In genomic region chr7:100465248-100465647, GRCm38 (mm10) we compare ENCODE assay signal across 8 mouse cellular contexts. TPM values are rescaled to one million over a fixed set of nuclear protein-coding genes. Genes with fewer than 3 reads are reported as not detected.
DNase-seq lines count a peak whose midpoint lies in the region; ATAC-seq lines count a peak whose summit lies in the region.

No protein-coding gene starts in this region.

- H3K4me3 ChIP-seq in hindbrain, embryonic 13.5 days = no peak overlapping the region
- H3K4me3 ChIP-seq in hindbrain, embryonic 16.5 days (ENCODE audit: low read length) = no peak overlapping the region
- no peak overlapping the region for H3K4me3 ChIP-seq in embryonic facial prominence, embryonic 15.5 days (replicated peaks)
- H3K4me3 ChIP-seq in kidney, embryonic 16.5 days (ENCODE audit: low read length) = no peak overlapping the region

- no peak for ATAC-seq in hindbrain, embryonic 13.5 days (ENCODE audit: low FRiP score)
- ATAC-seq in hindbrain, embryonic 16.5 days = no peak
- peak; percentile 12; the same call in 1 of the 2 replicates for ATAC-seq in embryonic facial prominence, embryonic 15.5 days (ENCODE audit: insufficient number of reproducible peaks, low FRiP score, low TSS enrichment, low read depth)
- ATAC-seq in kidney, embryonic 16.5 days (ENCODE audit: low FRiP score, low TSS enrichment) = peak; percentile 88
- ATAC-seq in activated CD4-positive, CD25-positive, alpha-beta regulatory T cell, adult 4 months = no peak

- H3K4me2 ChIP-seq in hindbrain, embryonic 13.5 days = no peak overlapping the region
- no peak overlapping the region for H3K4me2 ChIP-seq in hindbrain, embryonic 16.5 days (ENCODE audit: low read length)
- H3K4me2 ChIP-seq in embryonic facial prominence, embryonic 15.5 days (replicated peaks) = 0 out of 2 replicates have a peak overlapping the region, but pooled peaks have one; percentile 8
- no peak overlapping the region; the same call in 1 of the 2 replicates for H3K4me2 ChIP-seq in kidney, embryonic 16.5 days (replicated peaks; ENCODE audit: low read depth, low read length)

- H3K27me3 ChIP-seq in hindbrain, embryonic 13.5 days = no peaks in the 10 kb centered on the region
- no peaks in the 10 kb centered on the region for H3K27me3 ChIP-seq in hindbrain, embryonic 16.5 days (replicated peaks; ENCODE audit: control insufficient read depth, insufficient read depth, low read length)
- no peaks in the 10 kb centered on the region for H3K27me3 ChIP-seq in embryonic facial prominence, embryonic 15.5 days
- H3K27me3 ChIP-seq in kidney, embryonic 16.5 days (ENCODE audit: insufficient read depth, low read length) = no peaks in the 10 kb centered on the region

- WGBS in hindbrain, embryonic 13.5 days = 81% methylated on average over 4 of the region's 4 CpGs
- WGBS in hindbrain, embryonic 16.5 days = 74% methylated on average over 4 of the region's 4 CpGs
- WGBS in embryonic facial prominence, embryonic 15.5 days = 64% methylated on average over 4 of the region's 4 CpGs
- WGBS in kidney, embryonic 16.5 days = 72% methylated on average over 4 of the region's 4 CpGs

- H3K36me3 ChIP-seq in hindbrain, embryonic 13.5 days = peaks cover 89% of the 10 kb centered on the region
- peaks cover 9% of the 10 kb centered on the region for H3K36me3 ChIP-seq in hindbrain, embryonic 16.5 days (ENCODE audit: control insufficient read depth, insufficient read depth, low read length)
- H3K36me3 ChIP-seq in embryonic facial prominence, embryonic 15.5 days = peaks cover 33% of the 10 kb centered on the region
- peaks cover 21% of the 10 kb centered on the region for H3K36me3 ChIP-seq in kidney, embryonic 16.5 days (ENCODE audit: insufficient read depth, low read length)

- peak; percentile 47 for DNase-seq in lung, postnatal 25 days (ENCODE audit: low spot score)
- DNase-seq in ovary, postnatal 14 days (ENCODE audit: low spot score) = no peak
- DNase-seq in frontal cortex, postnatal 14 days (ENCODE audit: low spot score in 2 of 2) = no peak

- H3K4me1 ChIP-seq in hindbrain, embryonic 13.5 days (replicated peaks) = peaks cover 9% of the 10 kb centered on the region; the same call in 1 of the 2 replicates
- H3K4me1 ChIP-seq in hindbrain, embryonic 16.5 days (ENCODE audit: control insufficient read depth, insufficient read depth, low read depth, low read length) = no peaks in the 10 kb centered on the region
- H3K4me1 ChIP-seq in embryonic facial prominence, embryonic 15.5 days = peaks cover 12% of the 10 kb centered on the region
- peaks cover 15% of the 10 kb centered on the region for H3K4me1 ChIP-seq in kidney, embryonic 16.5 days (ENCODE audit: insufficient read depth, low read length)

- no peaks in the 10 kb centered on the region for H3K9me3 ChIP-seq in hindbrain, embryonic 13.5 days
- no peaks in the 10 kb centered on the region for H3K9me3 ChIP-seq in hindbrain, embryonic 16.5 days (ENCODE audit: control insufficient read depth, low read length)
- no peaks in the 10 kb centered on the region for H3K9me3 ChIP-seq in embryonic facial prominence, embryonic 15.5 days (replicated peaks)
- H3K9me3 ChIP-seq in kidney, embryonic 16.5 days (ENCODE audit: low read length) = no peaks in the 10 kb centered on the region

- no peak overlapping the region for H3K9ac ChIP-seq in hindbrain, embryonic 13.5 days
- no peak overlapping the region for H3K9ac ChIP-seq in hindbrain, embryonic 16.5 days (ENCODE audit: low read depth, low read length)
- H3K9ac ChIP-seq in embryonic facial prominence, embryonic 15.5 days = no peak overlapping the region
- H3K9ac ChIP-seq in kidney, embryonic 16.5 days (replicated peaks; ENCODE audit: low read length) = no peak overlapping the region

- H3K27ac ChIP-seq in hindbrain, embryonic 13.5 days = peak overlapping the region; percentile 19; the same call in 1 of the 2 replicates
- H3K27ac ChIP-seq in hindbrain, embryonic 16.5 days (ENCODE audit: low read depth, low read length) = no peak overlapping the region
- H3K27ac ChIP-seq in embryonic facial prominence, embryonic 15.5 days (replicated peaks) = peak overlapping the region; percentile 75
- H3K27ac ChIP-seq in kidney, embryonic 16.5 days (ENCODE audit: low read length) = peak overlapping the region; percentile 81

RNA-seq across cellular contexts. Expression of gene Ucp3, which starts 7.5 kb away (rescaled TPM):
- polyA plus RNA-seq in hindbrain, embryonic 13.5 days (2015; fragmentation: Nextera tagmentation; extraction: Ambion mirVana) = not detected in 2 replicates
- 0.06 and 0.15 TPM in 2 replicates for polyA plus RNA-seq in hindbrain, embryonic 16.5 days (2015; fragmentation: Nextera tagmentation; extraction: Ambion mirVana)
- polyA plus RNA-seq in embryonic facial prominence, embryonic 15.5 days (2015; fragmentation: Nextera tagmentation; extraction: Ambion mirVana) = 0.17 and 0.20 TPM in 2 replicates
- polyA plus RNA-seq in kidney, embryonic 16.5 days (2015; fragmentation: Nextera tagmentation; extraction: Ambion mirVana) = 0.09 and 0.14 TPM in 2 replicates
- polyA plus RNA-seq in activated CD4-positive, CD25-positive, alpha-beta regulatory T cell, adult 4 months (2017; shearing (Covaris generic)) = not detected

RNA-seq across cellular contexts. Expression of gene Ucp2, which starts 27.9 kb away (rescaled TPM):
- 75.2 and 78.6 TPM in 2 replicates for polyA plus RNA-seq in hindbrain, embryonic 13.5 days (2015; fragmentation: Nextera tagmentation; extraction: Ambion mirVana)
- polyA plus RNA-seq in hindbrain, embryonic 16.5 days (2015; fragmentation: Nextera tagmentation; extraction: Ambion mirVana) = 85.7 and 88.9 TPM in 2 replicates
- 227 and 228 TPM in 2 replicates for polyA plus RNA-seq in embryonic facial prominence, embryonic 15.5 days (2015; fragmentation: Nextera tagmentation; extraction: Ambion mirVana)
- 221 and 250 TPM in 2 replicates for polyA plus RNA-seq in kidney, embryonic 16.5 days (2015; fragmentation: Nextera tagmentation; extraction: Ambion mirVana)
- polyA plus RNA-seq in activated CD4-positive, CD25-positive, alpha-beta regulatory T cell, adult 4 months (2017; shearing (Covaris generic)) = 1,000 to 10,000 TPM; 1,097 to 1,340 TPM

RNA-seq across cellular contexts. Expression of gene Dnajb13, which starts 49.5 kb away (rescaled TPM):
- 4.4 and 8.5 TPM in 2 replicates for polyA plus RNA-seq in hindbrain, embryonic 13.5 days (2015; fragmentation: Nextera tagmentation; extraction: Ambion mirVana)
- 6.8 and 8.6 TPM in 2 replicates for polyA plus RNA-seq in hindbrain, embryonic 16.5 days (2015; fragmentation: Nextera tagmentation; extraction: Ambion mirVana)
- 5.4 and 9.8 TPM in 2 replicates for polyA plus RNA-seq in embryonic facial prominence, embryonic 15.5 days (2015; fragmentation: Nextera tagmentation; extraction: Ambion mirVana)
- polyA plus RNA-seq in kidney, embryonic 16.5 days (2015; fragmentation: Nextera tagmentation; extraction: Ambion mirVana) = 0.50 and 0.60 TPM in 2 replicates
- polyA plus RNA-seq in activated CD4-positive, CD25-positive, alpha-beta regulatory T cell, adult 4 months (2017; shearing (Covaris generic)) = 10 to 100 TPM; 10.4 to 17.4 TPM

Comparison
In these comparisons a context has a peak if more than half of its experiments do, and no peak if none do; other contexts are left out.
1. ATAC-seq: peak in embryonic facial prominence, embryonic 15.5 days (single experiment) and kidney, embryonic 16.5 days (single experiment); none in hindbrain, embryonic 13.5 days (single experiment), hindbrain, embryonic 16.5 days (single experiment) and activated CD4-positive, CD25-positive, alpha-beta regulatory T cell, adult 4 months (single experiment).